Mouse (Mus musculus): ENCODE measurements around the gene Cyp21a1. TPM values are rescaled to one million over a fixed set of nuclear protein-coding genes. Genes with fewer than 3 reads are reported as not detected.

Gene Cyp21a1
- total RNA-seq, 1 experiment: 0.27 TPM

GRCm38 (mm10) chr17:34847615-34848014 lies 43.3 kb upstream of the Cyp21a1 start:
- no peaks in the 10 kb centered on the region for H3K9me3 ChIP-seq (ENCODE audit: control insufficient read depth, insufficient read depth, low read depth, low read length)
- TF ChIP-seq MAFK (IDR thresholded peaks at IDR 0.05; ENCODE audit: insufficient read depth, low read depth, low read length) (no peak), HCFC1 (IDR thresholded peaks at IDR 0.05; ENCODE audit: borderline replicate concordance, insufficient read depth, low read length) (no peak), ZNF384 (IDR thresholded peaks at IDR 0.05; ENCODE audit: low read depth, low read length) (no peak), ZC3H11A (IDR thresholded peaks at IDR 0.05; ENCODE audit: borderline replicate concordance, low read depth, low read length) (no peak), CHD2 (IDR thresholded peaks at IDR 0.05; ENCODE audit: low read depth, low read length) (no peak)
- in situ Hi-C loops (cut with MboI; ENCODE audit: low sequenced_read_pairs in 2 of 2, unreplicated experiment in 2 of 2): no loop called here
- H3K4me1 ChIP-seq (ENCODE audit: control insufficient read depth in 2 of 2, insufficient read depth in 2 of 2, low read length in 2 of 2, poor library complexity in 1 of 2): peaks cover 0 to 4% of the 10 kb centered on the region in 2 experiments; a peak in 2 of 4 replicates
- DNase-seq (ENCODE audit: low read depth, low spot score): no peak
- no peak overlapping the region for H3K9ac ChIP-seq (ENCODE audit: insufficient read depth, low read depth, low read length, poor library complexity, severe bottlenecking)
- no peak overlapping the region for H3K4me3 ChIP-seq (ENCODE audit: insufficient read depth in 1 of 2, low read depth in 1 of 2, low read length in 2 of 2, poor library complexity in 1 of 2, severe bottlenecking in 1 of 2)
- H3K27ac ChIP-seq (ENCODE audit: insufficient read depth, low read depth, low read length, poor library complexity, severe bottlenecking): no peak overlapping the region
- H3K36me3 ChIP-seq (ENCODE audit: control insufficient read depth, insufficient read depth, low read length, poor library complexity, severe bottlenecking): peaks cover 18% of the 10 kb centered on the region; the same call in 1 of the 2 replicates

- no peak overlapping the region for H3K9ac ChIP-seq (ENCODE audit: insufficient read depth, low read depth, low read length, poor library complexity, severe bottlenecking)
- no peak for TF ChIP-seq ZNF384 (IDR thresholded peaks at IDR 0.05; ENCODE audit: low read depth, low read length)
- TF ChIP-seq ZC3H11A (IDR thresholded peaks at IDR 0.05; ENCODE audit: borderline replicate concordance, low read depth, low read length): no peak
- no peak for TF ChIP-seq MAFK (IDR thresholded peaks at IDR 0.05; ENCODE audit: insufficient read depth, low read depth, low read length)
- no peak for TF ChIP-seq HCFC1 (IDR thresholded peaks at IDR 0.05; ENCODE audit: borderline replicate concordance, insufficient read depth, low read length)
- TF ChIP-seq CHD2 (IDR thresholded peaks at IDR 0.05; ENCODE audit: low read depth, low read length): no peak
- no peak for DNase-seq (ENCODE audit: low read depth, low spot score)
- H3K27ac ChIP-seq (ENCODE audit: insufficient read depth, low read depth, low read length, poor library complexity, severe bottlenecking): no peak overlapping the region
- no peak overlapping the region for H3K4me3 ChIP-seq (ENCODE audit: insufficient read depth in 1 of 2, low read depth in 1 of 2, low read length in 2 of 2, poor library complexity in 1 of 2, severe bottlenecking in 1 of 2)
- no peaks in the 10 kb centered on the region for H3K9me3 ChIP-seq (ENCODE audit: control insufficient read depth, insufficient read depth, low read depth, low read length)
- in situ Hi-C loops (cut with MboI; ENCODE audit: low sequenced_read_pairs in 2 of 2, unreplicated experiment in 2 of 2): no loop called here
- peaks cover 13% of the 10 kb centered on the region; the same call in 1 of the 2 replicates for H3K36me3 ChIP-seq (ENCODE audit: control insufficient read depth, insufficient read depth, low read length, poor library complexity, severe bottlenecking)
- peaks cover 0 to 4% of the 10 kb centered on the region in 2 experiments; a peak in 2 of 4 replicates for H3K4me1 ChIP-seq (ENCODE audit: control insufficient read depth in 2 of 2, insufficient read depth in 2 of 2, low read length in 2 of 2, poor library complexity in 1 of 2)
Measured at GRCm38 (mm10) chr17:34847192-34847591, 42.8 kb upstream of the Cyp21a1 start.

GRCm38 (mm10) chr17:34844884-34845283 lies 40.5 kb upstream of the Cyp21a1 start:
- Histone ChIP-seq H3K9me3 (ENCODE audit: control insufficient read depth, insufficient read depth, low read depth, low read length) (no peaks in the 10 kb centered on the region), H3K27ac (ENCODE audit: insufficient read depth, low read depth, low read length, poor library complexity, severe bottlenecking) (no peak overlapping the region), H3K36me3 (ENCODE audit: control insufficient read depth, insufficient read depth, low read length, poor library complexity, severe bottlenecking) (peaks cover 27% of the 10 kb centered on the region; the same call in 1 of the 2 replicates), H3K9ac (ENCODE audit: insufficient read depth, low read depth, low read length, poor library complexity, severe bottlenecking) (no peak overlapping the region), H3K4me3 (ENCODE audit: insufficient read depth in 1 of 2, low read depth in 1 of 2, low read length in 2 of 2, poor library complexity in 1 of 2, severe bottlenecking in 1 of 2) (no peak overlapping the region), H3K4me1 (ENCODE audit: control insufficient read depth in 2 of 2, insufficient read depth in 2 of 2, low read length in 2 of 2, poor library complexity in 1 of 2) (no peaks in the 10 kb centered on the region; a peak in 1 of 4 replicates)
- DNase-seq (ENCODE audit: low read depth, low spot score): no peak
- in situ Hi-C loops (cut with MboI; ENCODE audit: low sequenced_read_pairs in 2 of 2, unreplicated experiment in 2 of 2): no loop called here
- TF ChIP-seq ZC3H11A (IDR thresholded peaks at IDR 0.05; ENCODE audit: borderline replicate concordance, low read depth, low read length) (no peak), HCFC1 (IDR thresholded peaks at IDR 0.05; ENCODE audit: borderline replicate concordance, insufficient read depth, low read length) (no peak), ZNF384 (IDR thresholded peaks at IDR 0.05; ENCODE audit: low read depth, low read length) (no peak), CHD2 (IDR thresholded peaks at IDR 0.05; ENCODE audit: low read depth, low read length) (no peak)

- DNase-seq (ENCODE audit: low read depth, low spot score): no peak
- no peak for TF ChIP-seq CHD2 (IDR thresholded peaks at IDR 0.05; ENCODE audit: low read depth, low read length)
- TF ChIP-seq MAFK (IDR thresholded peaks at IDR 0.05; ENCODE audit: insufficient read depth, low read depth, low read length): no peak
- no peak for TF ChIP-seq ZNF384 (IDR thresholded peaks at IDR 0.05; ENCODE audit: low read depth, low read length)
- no peak for TF ChIP-seq HCFC1 (IDR thresholded peaks at IDR 0.05; ENCODE audit: borderline replicate concordance, insufficient read depth, low read length)
- TF ChIP-seq ZC3H11A (IDR thresholded peaks at IDR 0.05; ENCODE audit: borderline replicate concordance, low read depth, low read length): no peak
- in situ Hi-C loops (cut with MboI; ENCODE audit: low sequenced_read_pairs in 2 of 2, unreplicated experiment in 2 of 2): no loop called here
- Histone ChIP-seq H3K4me1 (ENCODE audit: control insufficient read depth in 2 of 2, insufficient read depth in 2 of 2, low read length in 2 of 2, poor library complexity in 1 of 2) (peaks cover 0 to 6% of the 10 kb centered on the region in 2 experiments; a peak in 1 of 4 replicates), H3K9me3 (ENCODE audit: control insufficient read depth, insufficient read depth, low read depth, low read length) (no peaks in the 10 kb centered on the region), H3K9ac (ENCODE audit: insufficient read depth, low read depth, low read length, poor library complexity, severe bottlenecking) (no peak overlapping the region), H3K36me3 (ENCODE audit: control insufficient read depth, insufficient read depth, low read length, poor library complexity, severe bottlenecking) (peaks cover 36% of the 10 kb centered on the region), H3K27ac (ENCODE audit: insufficient read depth, low read depth, low read length, poor library complexity, severe bottlenecking) (no peak overlapping the region), H3K4me3 (ENCODE audit: insufficient read depth in 1 of 2, low read depth in 1 of 2, low read length in 2 of 2, poor library complexity in 1 of 2, severe bottlenecking in 1 of 2) (no peak overlapping the region)
Measured at GRCm38 (mm10) chr17:34840736-34841307, 36.5 kb upstream of the Cyp21a1 start.

Measured in ES-E14 (cell line).